Mouse (Mus musculus) erythroblast, embryonic 14.5 days (primary cell): ENCODE data around the gene Hs3st5.

Experiments
- GATA1 ChIP-seq: IDR thresholded peaks from 2 replicates; pipeline ENCODE4 v1.6.1; 2012; ENCODE audit warnings: low read length, inconsistent platforms, mixed read lengths
- TAL1 ChIP-seq: IDR thresholded peaks from 3 replicates; pipeline ENCODE4 v1.6.1; 2012; ENCODE audit warnings: low read length, inconsistent platforms, mixed read lengths

- TF ChIP-seq GATA1 (no peak), TAL1 (no peak)
Measured at GRCm38 (mm10) chr10:36506727-36507555, at the start of gene Hs3st5.
